Mouse (Mus musculus) retina, postnatal 7 days (tissue): ENCODE data around the gene Tuba4a.
A peak's percentile ranks its signal among the peaks of the same experiment; 100 is the strongest.

ENCODE experiments used
- DNase-seq: peaks from one replicate; pipeline ENCODE4 v3.0.0-alpha.2; 2012; ENCODE audit warnings: low read depth, low spot score

Tuba4a gene

DNA sequence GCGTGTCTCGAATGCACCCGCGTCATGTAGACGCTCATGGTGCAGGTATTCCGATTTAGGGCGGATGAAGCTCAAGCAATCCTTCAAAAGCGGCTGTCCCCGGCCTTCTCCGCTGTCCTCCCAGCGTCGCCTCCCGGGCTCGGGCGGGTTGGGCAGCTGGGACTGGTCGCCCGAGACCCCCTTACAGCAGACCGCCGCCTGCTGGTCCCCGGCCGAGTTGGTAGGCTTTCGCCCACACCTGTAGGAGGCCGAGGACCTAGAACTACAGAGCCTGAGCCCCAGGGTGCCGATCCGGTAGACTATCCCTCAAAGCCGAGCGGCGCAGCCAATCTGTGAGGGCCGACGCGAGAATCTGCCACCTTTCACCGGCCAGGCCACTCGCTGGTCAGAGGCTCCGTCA, at the start of gene Tuba4a:
Gene Tuba4a, minus strand, starts transcription at position 335 of the 400 bp plus-strand sequence.
- DNase-seq = no peak

DNA sequence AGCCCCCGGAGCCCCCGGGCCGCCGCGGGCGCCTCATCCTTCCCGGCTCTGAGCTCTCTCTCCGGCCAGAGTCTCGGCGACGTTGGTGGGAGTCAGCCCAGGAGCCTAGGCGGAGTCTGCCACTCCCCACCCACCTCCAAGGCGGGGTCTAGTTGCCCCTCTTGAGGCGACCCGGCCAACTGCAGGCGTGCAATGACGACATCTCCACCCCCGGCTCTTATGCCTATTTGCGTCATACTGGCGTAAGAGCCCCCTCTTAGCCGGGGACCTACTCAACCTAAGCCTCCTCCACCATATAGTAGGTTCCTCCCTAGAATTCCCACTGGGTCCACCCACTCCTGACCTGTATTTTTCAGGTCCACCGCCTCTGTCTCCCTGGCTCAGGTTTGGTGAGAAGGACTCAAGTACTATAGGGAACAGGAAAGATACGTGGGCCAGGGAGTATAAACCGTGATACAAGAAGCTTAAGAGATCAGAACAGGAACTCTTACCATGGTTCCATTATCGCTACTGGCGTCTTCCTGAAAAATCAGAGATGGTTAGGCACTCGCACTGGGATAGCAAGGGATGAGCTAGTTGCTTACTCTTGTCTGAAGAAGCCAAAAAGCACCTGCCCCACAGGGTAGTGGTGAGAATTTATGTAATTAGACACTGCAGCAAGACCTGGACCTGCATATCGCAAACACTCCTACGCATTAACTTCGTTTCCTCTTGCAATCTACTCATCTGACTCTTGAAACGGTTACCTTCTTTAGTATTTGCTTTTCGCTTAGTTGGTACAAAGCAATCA, 44.6 kb upstream of the Tuba4a start, which contains the start of gene Ptprn:
Gene Ptprn, minus strand, starts transcription at position 412 of the 790 bp plus-strand sequence.
- peak; percentile 17 for DNase-seq

DNA sequence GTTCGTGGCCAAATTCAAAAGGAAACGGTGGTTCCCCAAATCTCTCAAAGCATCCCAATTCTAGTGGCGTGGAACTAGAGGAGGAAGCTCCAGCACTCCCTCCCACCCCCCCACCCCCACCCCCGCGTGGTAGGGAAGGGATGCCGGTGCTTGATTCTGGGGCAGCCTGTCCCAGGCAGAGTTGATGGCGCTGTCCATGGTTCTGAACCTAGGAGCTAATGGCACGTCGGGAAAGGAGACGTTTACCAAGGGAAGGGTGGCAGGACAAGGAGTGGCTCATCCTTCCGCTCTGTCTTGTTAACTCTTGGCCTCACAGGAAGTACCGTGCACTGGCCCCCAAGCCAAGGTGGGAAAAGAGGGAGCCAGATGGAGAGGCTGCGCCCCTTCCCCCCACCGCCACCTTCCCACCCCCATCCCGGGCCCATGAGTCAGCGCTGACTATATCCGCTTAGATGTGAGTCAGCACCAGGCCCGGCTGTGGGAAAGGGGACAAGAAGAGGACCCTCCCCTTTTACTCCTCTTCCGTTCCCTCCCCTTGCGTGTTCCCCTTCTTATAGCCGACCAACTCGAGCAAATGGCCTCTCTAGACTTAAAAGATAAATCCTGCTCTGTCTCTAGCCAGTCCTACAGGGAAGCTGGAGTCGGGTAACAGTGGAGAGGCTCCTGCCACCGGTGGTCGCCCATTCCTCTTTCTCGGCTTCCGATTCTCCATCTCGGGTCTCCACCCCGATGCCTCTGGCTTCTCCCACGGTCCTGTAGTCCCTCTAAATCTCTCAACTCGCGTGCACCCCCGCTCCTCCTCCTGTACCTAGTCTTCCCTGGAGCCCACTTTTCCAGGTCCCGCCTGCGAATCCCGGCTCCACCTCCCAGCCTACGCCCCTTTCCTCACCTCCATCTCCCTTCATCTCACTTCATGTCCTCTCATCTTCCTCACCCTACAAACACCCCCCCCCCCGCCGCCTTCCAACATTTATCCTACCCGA, 43.6 kb upstream of the Tuba4a start:
- peak; percentile 37 for DNase-seq

DNA sequence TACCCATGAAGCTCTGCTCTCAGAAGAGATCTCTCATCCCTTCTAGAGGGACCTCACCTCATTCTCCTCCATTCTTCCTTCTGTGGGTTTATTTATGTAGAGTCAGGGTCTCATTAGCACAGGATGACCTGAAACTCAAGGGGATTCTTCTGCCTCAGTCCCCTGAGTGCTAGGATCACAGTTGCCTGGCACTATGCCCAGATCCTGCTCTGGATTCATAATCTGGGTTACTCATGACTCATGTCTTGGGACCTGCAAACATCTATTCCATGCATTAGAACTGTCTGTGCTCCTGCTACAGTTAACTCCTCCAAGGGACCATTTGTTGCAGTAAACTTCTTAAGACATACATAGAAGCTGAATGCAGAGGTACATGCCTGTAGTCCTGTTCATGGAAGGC, 41.6 kb upstream of the Tuba4a start:
- no peak for DNase-seq

DNA sequence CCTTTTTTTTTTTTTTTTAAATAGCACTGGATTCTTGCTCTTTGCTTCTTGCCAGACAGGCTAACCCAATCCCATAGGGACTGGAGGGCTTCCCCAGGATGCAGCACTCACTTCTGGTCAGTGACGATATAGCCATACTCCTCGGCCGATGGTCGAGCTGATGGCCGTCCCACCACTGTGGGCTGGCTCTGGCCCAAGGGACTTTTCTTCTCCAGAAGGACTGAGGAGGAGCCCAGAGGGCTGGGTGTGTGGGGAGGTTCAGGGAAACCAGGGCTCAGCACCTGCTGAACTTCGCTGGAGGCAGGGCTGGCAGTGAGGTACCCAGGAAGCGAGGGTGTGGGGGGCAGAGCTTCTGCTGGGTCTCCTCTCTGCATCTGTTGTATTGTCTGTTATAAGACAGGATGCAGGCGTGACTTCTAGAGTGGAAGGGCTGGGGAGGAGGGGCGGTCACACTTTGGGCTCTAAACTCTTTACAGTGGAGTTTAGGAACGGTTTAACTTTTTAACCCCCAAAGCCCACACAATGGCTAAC, 35.9 kb upstream of the Tuba4a start:
- DNase-seq = no peak

DNA sequence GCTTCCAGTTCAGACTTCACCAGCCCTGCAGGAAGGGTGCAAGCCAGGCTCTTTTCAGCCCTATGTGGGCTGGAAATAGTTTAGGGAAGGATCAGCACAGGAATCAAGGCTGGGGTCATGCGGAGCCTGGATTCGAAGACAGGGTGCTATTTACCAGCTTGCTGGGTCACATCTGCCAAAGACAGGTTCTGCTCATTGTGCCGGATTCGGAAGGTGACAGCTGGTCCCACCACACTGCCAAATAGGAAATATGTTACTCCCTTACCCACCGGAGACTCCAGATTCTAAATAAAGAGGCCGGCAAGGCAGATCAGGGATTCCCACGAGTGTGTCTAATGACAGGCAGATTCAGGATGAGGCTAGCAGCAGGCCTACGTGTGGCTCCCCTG, 35.0 kb upstream of the Tuba4a start:
- no peak for DNase-seq

DNA sequence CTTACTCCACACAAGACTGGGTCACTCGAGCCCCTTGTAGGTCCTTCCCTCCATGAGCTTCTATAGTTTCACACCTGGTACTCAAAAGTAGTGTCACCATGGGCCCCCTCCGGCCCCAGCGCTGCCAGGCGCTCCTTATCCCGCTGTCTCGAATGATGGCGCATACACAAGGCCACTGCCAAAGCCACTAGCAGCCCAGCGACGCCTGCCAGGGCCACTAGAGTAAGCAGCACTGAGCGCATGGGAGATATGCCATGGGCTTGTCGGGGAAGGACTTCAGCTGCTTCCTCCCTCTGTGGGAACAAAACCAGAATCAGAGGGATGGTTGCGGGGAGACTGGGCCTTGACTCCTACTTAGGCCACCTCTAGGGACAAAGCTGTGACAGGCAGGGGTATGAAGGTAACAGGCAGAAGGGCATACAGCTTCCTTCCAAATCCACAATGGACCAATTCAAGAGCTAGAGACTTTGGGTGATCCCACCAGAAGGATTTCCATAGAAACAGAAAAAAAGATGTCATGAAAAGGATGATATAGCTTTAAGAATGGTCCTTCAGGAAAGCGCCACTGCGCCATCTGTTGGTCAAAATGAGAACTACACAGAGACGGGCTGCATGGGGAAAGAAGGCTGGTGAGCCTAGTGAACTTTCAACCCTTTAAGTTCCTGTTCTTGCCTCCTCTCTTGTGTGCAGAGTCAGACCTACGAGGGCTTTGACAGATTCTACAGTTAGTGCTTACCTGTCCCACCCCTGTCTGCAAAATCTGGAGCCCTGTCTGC, 34.4 kb upstream of the Tuba4a start:
- peak; percentile 70 for DNase-seq

DNA sequence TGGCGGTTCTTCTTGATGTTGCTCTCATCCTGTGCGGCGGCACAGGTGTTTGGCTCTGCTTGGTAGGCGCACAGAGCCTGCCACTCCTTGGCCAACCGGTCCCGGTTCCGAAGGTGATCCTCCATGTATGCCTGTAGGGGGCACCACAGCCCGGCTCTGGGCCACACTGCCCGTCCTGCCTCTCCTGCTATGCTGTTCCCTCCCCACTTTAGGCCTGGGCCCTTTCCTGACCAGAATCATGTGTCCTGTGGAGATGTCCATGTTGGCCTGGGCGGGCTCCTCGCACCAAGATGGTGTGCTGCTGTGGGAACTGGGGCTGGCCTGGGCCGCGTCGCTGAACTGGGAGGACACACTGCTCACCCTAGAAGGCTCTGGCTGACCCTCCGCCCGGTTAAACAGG, 33.4 kb upstream of the Tuba4a start:
- DNase-seq = no peak

DNA sequence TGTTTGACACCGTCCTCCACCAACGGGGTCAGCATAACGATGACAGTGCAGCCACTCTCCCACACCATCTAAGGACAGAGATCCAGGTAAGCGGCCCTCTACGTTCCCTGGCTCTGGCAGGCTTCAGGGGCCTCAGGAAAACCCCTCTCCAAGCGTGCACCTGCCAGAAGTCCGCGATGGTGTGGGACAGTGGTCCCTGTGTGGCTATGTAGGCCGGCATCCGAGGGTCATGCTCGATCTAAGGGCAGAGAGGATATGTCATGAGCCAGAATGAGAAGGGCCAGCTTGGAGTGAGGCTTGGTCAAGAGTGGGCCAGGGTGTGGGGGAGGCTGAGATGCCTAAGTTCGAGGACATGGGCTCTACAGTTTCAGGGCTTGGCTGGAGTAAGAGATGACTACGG, 32.6 kb upstream of the Tuba4a start:
- DNase-seq = no peak

DNA sequence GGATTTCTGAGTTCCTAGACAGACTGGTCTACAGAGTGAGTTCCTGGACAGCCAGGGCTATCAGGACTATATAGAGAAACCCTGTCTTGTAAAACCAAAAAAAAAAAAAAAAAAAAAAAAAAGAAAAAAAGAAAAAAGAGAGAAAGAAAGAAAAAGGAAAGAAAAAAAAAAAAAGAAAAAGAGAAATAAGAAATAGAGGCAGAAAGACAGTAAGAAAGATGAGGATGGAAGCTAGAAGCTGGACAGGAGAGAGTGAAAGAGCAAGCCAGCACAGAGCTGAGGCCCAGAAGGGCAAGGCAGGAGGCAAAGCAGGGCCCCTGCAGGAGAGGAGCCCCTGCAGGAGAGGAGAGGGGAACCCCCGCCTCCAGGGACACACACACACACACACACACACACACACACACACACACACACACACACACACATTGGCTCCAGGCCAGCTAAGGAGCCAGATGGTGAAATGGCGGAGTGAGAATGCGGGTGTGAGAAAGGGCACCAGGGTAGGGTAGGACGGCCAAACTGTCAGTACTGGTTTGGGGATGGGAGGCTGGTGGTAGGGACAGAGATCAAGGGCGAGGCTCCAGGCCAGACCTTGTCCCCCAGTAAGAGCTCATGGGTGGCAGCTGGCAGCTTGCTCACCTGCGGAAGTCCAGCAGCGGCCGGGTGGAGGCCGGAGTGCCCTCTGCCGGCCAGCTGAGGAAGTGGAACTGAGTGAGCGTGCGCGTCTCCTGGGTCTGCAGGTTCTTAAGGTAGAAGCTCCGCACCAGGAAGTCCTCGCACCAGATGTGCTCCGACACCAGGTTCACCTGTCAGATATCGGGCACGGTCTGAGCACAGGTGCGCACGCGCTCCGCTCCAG, 31.7 kb upstream of the Tuba4a start:
- peak; percentile 70 for DNase-seq

DNA sequence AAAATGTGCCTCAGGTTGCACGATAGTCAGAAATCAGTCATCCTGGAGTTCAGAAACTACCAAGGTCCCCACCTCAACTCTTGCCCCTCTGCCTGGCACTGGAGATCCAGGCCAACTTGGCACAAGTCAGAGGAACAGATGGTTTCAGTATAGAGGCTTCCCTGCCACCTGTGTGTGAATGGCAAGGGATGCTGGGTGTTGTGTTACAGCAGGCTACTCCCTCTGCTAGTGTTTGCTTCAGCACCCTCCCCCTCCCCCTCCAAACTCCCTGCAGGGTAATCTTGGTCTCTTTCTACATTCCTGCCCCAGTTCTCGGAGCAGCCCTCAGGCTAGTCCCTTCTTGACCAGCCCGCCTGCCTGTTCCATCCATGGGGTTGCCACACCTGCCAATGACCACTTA, 30.8 kb upstream of the Tuba4a start:
- DNase-seq = no peak

DNA sequence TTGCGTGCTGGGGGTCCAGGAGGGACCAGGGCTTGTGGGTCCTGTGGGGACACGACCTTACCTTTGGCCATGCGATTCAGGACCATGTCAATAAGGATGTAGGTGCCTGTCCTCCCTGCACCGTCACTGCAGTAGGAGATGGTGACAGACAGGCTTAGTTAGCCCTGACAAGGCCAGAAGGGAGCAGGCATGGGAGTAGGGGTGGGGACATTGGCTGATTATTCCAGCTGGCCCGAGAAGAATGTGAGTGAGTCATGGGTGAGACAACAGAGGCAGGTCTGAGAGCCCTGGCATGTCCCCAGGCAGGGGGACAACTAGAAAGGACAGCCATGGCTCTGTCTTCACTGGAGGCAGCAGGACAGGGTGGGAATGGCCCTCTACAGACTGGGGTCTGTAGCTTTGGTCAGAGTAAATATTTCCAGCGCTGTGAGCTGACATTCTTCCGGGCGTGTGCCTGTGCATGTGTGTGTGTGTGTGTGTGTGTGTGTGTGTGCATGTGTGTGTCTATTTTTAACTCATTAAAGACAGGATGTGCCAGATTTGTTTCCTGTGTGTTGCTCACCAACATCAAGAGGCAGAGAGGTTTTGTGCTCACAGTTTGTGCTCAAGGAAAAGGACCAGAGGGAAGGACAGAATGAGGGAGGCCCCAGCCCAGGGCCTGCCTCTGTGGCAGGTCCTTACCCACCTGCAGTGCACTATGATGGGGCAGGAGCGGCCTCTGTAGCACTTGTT, 28.5 kb upstream of the Tuba4a start:
- no peak for DNase-seq

DNA sequence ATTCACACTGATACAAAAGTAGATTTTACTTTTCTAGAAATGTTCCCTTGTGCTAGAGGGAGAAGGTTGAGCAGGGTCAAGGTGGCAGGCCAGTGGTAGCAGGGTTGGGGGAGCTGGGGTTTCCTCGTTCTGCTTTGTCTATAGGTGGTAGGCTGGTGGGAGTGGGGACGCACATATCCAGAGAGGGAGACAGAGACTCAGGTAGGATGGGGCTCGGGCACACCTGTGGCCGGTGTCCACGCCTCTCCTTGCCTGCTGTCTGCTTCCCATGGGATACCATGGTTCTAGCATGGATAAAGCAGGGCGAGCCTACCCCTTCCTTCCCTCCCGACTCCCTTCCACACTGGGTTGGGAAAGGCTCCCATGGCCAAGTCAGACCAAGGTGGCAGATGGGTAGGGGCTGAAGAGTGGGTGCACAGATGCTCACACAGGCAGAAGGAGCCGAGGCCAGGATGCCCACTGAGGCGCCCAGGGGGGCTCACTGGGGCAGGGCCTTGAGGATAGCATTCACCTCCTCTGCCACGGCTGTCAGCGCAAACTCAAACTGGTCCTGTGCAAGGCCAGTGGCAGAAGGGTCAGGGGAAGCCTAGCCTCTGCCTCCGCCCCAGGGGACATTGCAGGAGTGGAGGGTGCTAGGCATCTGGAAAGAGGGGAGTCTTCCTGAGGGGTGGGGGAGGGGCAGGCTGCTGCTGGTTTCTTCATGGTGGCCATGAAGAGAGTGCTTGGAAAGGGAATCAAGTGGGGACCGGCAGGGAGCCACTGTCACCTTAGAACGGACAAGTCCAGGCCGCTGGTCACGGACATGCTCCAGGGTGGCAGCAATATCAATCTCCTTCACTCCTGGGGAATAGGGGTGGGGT, 27.6 kb upstream of the Tuba4a start:
- DNase-seq = no peak

DNA sequence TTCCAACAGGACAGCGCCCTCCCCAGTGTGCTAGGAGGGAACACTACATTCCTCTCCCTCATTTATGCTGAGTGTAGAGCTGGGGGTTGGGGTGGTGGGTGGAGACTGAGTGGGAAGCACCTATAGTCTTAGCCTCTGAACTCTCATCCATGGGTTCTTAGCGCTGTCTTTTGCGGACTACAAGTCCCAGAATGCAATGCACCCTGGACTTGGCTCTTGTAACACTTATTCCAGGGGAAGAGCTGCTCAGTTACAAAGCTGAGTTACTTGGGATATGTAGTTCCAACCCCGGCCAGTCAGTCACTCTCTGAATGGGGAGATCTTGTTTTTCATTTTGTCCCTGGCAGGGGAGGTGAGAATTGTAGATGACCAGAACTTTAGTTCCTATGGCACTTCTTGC, 25.2 kb upstream of the Tuba4a start:
- DNase-seq = peak; percentile 69

DNA sequence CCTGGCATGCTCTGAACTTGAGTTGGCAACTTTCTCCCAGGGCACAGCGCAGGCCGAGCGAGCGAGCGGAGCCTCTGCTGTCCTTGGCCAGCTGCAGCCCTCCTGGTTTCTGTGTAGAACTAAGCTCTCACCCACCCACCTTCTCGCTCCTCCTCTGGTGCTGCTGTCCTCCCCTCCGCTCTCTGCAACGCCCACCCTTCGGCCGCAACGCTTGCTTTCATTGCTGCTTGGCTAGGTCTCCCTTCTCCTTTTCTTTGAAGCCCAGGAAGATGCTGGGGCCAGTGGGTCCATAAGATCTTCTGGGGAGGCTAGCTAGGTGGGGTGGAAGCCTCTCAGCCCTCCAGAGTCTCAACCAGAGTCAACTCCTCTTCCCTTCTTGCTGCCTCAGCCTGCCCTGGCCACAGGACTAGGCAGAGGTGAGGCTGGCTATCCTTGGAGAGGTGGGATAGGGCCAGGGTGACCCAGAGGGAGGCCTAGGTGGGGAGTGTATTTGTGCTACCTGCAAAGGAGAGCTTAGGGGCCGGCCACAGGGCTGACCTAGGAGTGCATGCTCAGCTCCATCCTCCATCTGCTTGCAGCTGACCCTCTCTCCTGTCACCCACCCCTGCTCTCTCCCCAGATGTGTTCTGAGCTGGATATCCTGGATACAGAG, 24.6 kb upstream of the Tuba4a start:
- DNase-seq = no peak

DNA sequence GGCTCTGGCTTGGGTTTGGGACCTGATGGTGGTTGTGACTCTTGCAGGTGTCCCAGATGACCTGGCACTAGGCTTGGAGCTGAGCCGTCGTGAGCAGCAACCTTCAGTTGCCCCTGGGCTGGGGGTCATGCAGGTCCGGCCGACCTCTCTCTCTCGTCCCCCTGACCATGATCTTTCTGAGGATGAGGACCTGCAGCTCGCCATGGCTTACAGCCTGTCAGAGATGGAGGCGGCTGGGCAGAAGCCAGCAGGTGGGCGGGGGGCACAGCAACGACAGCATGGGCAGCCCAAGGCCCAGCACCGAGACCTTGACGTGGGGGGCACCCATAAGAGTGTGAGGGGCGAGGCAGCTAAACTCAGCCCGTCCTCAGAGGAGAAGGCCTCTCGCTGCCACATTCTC, 23.7 kb upstream of the Tuba4a start:
- no peak for DNase-seq

DNA sequence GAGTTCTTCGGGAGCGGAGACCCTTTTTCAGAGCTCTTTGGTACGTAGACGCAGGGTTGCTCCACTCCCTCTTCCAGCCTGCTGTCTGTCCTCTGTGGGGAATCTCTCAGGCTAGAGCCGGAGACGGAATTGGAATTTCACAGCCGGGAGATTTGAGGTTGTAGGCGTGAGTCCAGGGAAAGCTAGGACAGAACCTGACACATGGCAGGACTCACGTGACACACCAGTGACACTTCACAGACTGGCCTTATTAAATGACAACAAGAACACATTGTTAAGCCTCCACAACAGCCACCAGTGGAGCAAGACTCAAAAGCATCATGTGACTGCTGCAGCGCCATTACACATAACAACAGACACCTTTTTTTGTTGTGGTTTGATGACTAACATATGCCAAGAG, 19.9 kb upstream of the Tuba4a start:
- DNase-seq = no peak
